Mouse (Mus musculus) hindbrain, embryonic 14.5 days (tissue): ENCODE measurements at regions not wholly inside any gene's neighbourhood (a gene's known extent, or its start where the extent isn't known, plus 50 kb on each side); places are given as distances from the start of the nearest gene placed in this dataset.

ENCODE experiments used
- ATAC-seq: fragments of 200-750 bp; cut with Nextera tagmentation; 2 replicates; pipeline ENCODE4 v1.8.0; 2017; ENCODE audit warnings: moderate number of reproducible peaks, mild to moderate bottlenecking, moderate TSS enrichment, moderate library complexity; ENCODE audit not compliant: low FRiP score
- DNase-seq: peaks from one replicate; pipeline ENCODE4 v3.0.0-alpha.2; 2015; ENCODE audit warnings: low spot score
- H3K27ac ChIP-seq: fragments of 300-500 bp; sonication (generic); 2 replicates; pipeline ENCODE4 v1.5.1; 2014; ENCODE audit warnings: mild to moderate bottlenecking, moderate library complexity
- H3K27me3 ChIP-seq: fragments of 300-500 bp; sonication (generic); 2 replicates; pipeline ENCODE4 v1.6.1; 2014; ENCODE audit warnings: mild to moderate bottlenecking, low read length, mixed read lengths; ENCODE audit not compliant: control insufficient read depth, insufficient read depth
- H3K36me3 ChIP-seq: fragments of 300-500 bp; sonication (generic); replicated peaks from 2 replicates; pipeline ENCODE4 v1.6.1; 2014; ENCODE audit not compliant: control insufficient read depth, insufficient read depth
- H3K4me1 ChIP-seq: fragments of 300-500 bp; sonication (generic); replicated peaks from 2 replicates; pipeline ENCODE4 v1.6.1; 2014; ENCODE audit warnings: antibody characterized with exemption, low read length, mixed read lengths; ENCODE audit not compliant: control insufficient read depth, insufficient read depth
- H3K4me2 ChIP-seq: fragments of 300-500 bp; sonication (generic); replicated peaks from 2 replicates; pipeline ENCODE4 v1.6.1; 2014; ENCODE audit warnings: mild to moderate bottlenecking, moderate library complexity
- H3K4me3 ChIP-seq: fragments of 300-500 bp; sonication (generic); replicated peaks from 2 replicates; pipeline ENCODE4 v1.5.1; 2014; ENCODE audit warnings: mild to moderate bottlenecking, low read length
- H3K9ac ChIP-seq: fragments of 300-500 bp; sonication (generic); 2 replicates; pipeline ENCODE4 v1.6.1; 2014
- H3K9me3 ChIP-seq: fragments of 300-500 bp; sonication (generic); 2 replicates; pipeline ENCODE4 v1.6.1; 2016; ENCODE audit warnings: low read length; ENCODE audit not compliant: control insufficient read depth
- WGBS: fragments of 180-500 bp; shearing (Covaris S2); extraction: QIAGEN DNeasy Blood & Tissue Kit; methylation state at CpG from one replicate; pipeline ENCODE4 v1.1.7; 2014; 5-methylcytosine and 5-hydroxymethylcytosine counted together

GRCm38 (mm10) chr10:37636421-37636820, 497.7 kb upstream of the Marcks start:
- no peaks in the 10 kb centered on the region for H3K9me3 ChIP-seq
- no peak overlapping the region for H3K4me2 ChIP-seq
- WGBS: 74% methylated on average over 4 of the region's 4 CpGs
- H3K9ac ChIP-seq: no peak overlapping the region
- no peak overlapping the region for H3K27ac ChIP-seq
- no peaks in the 10 kb centered on the region for H3K27me3 ChIP-seq
- DNase-seq (no peak), ATAC-seq (no peak)
- H3K4me3 ChIP-seq: no peak overlapping the region
- H3K4me1 ChIP-seq: no peaks in the 10 kb centered on the region
- H3K36me3 ChIP-seq: no peaks in the 10 kb centered on the region

GRCm38 (mm10) chr10:37630403-37630802, 491.7 kb upstream of the Marcks start:
- DNase-seq: no peak
- 94% methylated on average over 1 of the region's 1 CpGs for WGBS
- Histone ChIP-seq H3K4me1 (no peaks in the 10 kb centered on the region), H3K36me3 (no peaks in the 10 kb centered on the region), H3K9me3 (no peaks in the 10 kb centered on the region), H3K9ac (no peak overlapping the region), H3K4me2 (no peak overlapping the region), H3K27me3 (no peaks in the 10 kb centered on the region), H3K27ac (no peak overlapping the region), H3K4me3 (no peak overlapping the region)
- ATAC-seq: no peak

DNA sequence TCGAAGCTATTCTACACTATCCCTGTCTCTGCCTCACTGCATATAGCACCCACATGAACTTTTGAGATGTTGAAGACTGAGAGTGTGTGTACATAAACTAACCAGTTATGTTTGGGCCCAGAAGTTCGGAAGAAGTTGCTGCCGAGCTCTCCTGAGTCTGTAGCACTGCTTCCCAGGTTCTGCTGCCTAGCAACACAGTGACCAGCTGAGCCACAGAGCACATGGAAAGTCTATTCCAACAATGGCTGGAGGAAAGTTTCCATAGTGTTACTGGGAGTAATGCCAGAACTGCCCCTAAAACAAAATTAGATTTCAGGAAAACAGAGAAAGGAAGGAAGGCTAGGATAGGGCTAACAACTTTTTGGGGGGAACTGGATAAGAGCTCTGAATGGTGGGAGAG, 489.2 kb upstream of the Marcks start:
- 66% methylated on average over 3 of the region's 3 CpGs for WGBS
- Histone ChIP-seq H3K27me3 (no peaks in the 10 kb centered on the region), H3K9ac (no peak overlapping the region), H3K4me1 (no peaks in the 10 kb centered on the region), H3K4me2 (no peak overlapping the region), H3K27ac (no peak overlapping the region), H3K9me3 (no peaks in the 10 kb centered on the region), H3K4me3 (no peak overlapping the region), H3K36me3 (no peaks in the 10 kb centered on the region)
- DNase-seq (no peak), ATAC-seq (no peak)

DNA sequence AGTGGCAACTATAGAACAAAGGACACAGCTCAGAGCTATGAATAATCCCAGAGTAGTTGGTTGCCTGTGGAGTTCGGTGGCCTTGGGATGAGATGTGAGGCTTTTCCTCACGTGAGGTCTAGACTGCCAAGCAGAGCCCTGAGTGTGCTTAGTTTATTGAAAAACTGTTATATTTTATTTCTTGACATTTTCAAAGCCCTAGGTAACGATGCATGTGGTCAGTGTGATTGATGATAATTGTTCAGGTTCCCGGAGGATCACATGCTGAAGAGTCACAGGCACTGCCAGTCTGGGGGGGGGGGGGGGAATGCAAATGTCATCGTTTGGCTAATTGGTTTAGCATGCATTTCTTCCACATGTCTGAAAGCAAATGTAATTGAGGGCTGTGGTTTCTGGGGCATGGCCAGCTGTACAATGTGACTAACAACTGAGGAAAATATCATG, 488.1 kb upstream of the Marcks start:
- no peaks in the 10 kb centered on the region for H3K36me3 ChIP-seq
- no peaks in the 10 kb centered on the region for H3K4me1 ChIP-seq
- H3K9me3 ChIP-seq: no peaks in the 10 kb centered on the region
- H3K9ac ChIP-seq: no peak overlapping the region
- no peaks in the 10 kb centered on the region for H3K27me3 ChIP-seq
- DNase-seq (peak; percentile 36), ATAC-seq (peak; percentile 59; the same call in 1 of the 2 replicates)
- no peak overlapping the region for H3K27ac ChIP-seq
- H3K4me3 ChIP-seq: no peak overlapping the region
- no peak overlapping the region for H3K4me2 ChIP-seq
- WGBS: 34% methylated on average over 5 of the region's 5 CpGs

- Histone ChIP-seq H3K27me3 (no peaks in the 10 kb centered on the region), H3K27ac (no peak overlapping the region), H3K4me1 (no peaks in the 10 kb centered on the region), H3K36me3 (no peaks in the 10 kb centered on the region), H3K9me3 (no peaks in the 10 kb centered on the region), H3K4me3 (no peak overlapping the region), H3K4me2 (no peak overlapping the region), H3K9ac (no peak overlapping the region)
- ATAC-seq (peak; percentile 43; the same call in 1 of the 2 replicates), DNase-seq (no peak)
- 75% methylated on average over 1 of the region's 1 CpGs for WGBS
Observed at GRCm38 (mm10) chr10:37625972-37626757, 487.4 kb upstream of the Marcks start.

DNA sequence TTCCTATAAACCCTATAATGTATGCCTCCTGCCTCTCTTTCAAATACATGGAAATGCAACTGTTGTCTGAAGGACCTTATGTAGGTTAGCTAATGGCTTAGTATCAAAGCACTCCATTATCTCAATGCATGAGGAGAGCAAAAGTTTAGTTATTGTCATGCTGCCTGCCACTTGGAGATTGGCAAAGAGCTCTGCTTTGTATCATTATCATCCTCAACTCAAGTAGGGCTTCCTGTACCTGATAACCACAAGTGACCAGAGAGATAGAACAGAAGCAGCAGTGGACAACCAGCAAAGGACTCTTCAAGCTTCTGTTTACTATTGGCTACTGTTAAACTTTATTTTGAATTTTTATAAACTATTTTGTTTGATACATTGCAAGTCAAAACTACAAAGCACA, 484.3 kb upstream of the Marcks start:
- Histone ChIP-seq H3K9me3 (no peaks in the 10 kb centered on the region), H3K4me2 (no peak overlapping the region), H3K4me1 (no peaks in the 10 kb centered on the region), H3K9ac (no peak overlapping the region), H3K27me3 (no peaks in the 10 kb centered on the region), H3K36me3 (no peaks in the 10 kb centered on the region), H3K27ac (no peak overlapping the region), H3K4me3 (no peak overlapping the region)
- ATAC-seq (no peak), DNase-seq (no peak)

GRCm38 (mm10) chr10:37618606-37619005, 479.9 kb upstream of the Marcks start:
- ATAC-seq (no peak), DNase-seq (no peak)
- Histone ChIP-seq H3K27ac (no peak overlapping the region), H3K27me3 (no peaks in the 10 kb centered on the region), H3K9ac (no peak overlapping the region), H3K36me3 (no peaks in the 10 kb centered on the region), H3K4me1 (no peaks in the 10 kb centered on the region), H3K4me3 (no peak overlapping the region), H3K4me2 (no peak overlapping the region), H3K9me3 (no peaks in the 10 kb centered on the region)
- WGBS: 86% methylated on average over 1 of the region's 1 CpGs

GRCm38 (mm10) chr10:37617708-37618300, 479.1 kb upstream of the Marcks start:
- no peaks in the 10 kb centered on the region for H3K9me3 ChIP-seq
- no peak for DNase-seq

DNA sequence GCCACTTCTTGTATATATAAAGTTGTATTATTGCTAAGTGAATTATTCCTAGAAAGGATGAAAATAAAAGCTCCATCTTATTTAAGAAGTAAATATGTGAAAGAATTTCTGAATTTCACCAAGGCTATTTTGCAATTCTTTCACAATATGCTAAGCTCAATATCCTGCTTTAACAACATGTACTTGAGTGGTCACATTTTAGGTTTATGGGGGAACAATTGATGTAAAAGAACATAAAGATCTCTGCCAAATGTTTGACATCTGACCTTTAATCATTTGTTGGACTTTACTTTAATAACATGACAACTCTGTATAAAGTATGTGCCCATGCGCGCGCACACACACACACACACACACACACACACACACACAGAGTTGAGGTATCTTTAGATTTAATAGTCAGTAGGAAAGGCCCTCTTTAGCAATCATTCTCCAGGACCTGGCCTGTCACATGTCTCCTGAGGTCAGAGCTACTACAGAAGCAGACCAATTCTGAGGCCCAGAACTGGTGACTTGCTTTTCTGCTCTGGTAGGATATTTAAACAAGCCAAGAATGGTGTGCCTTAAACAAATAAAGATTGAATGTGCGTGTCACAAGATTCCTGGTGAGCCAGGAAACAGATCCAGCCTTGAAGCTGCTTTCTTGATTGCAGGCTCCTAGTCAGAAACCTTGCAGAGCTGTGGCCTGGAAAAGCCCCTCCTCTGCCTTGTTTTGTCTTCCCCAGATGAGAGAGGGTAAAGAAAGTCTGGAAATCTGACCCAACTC, 477.4 kb upstream of the Marcks start:
- no peaks in the 10 kb centered on the region for H3K36me3 ChIP-seq
- 72% methylated on average over 4 of the region's 4 CpGs for WGBS
- no peaks in the 10 kb centered on the region for H3K4me1 ChIP-seq
- H3K9me3 ChIP-seq: no peaks in the 10 kb centered on the region
- no peak overlapping the region for H3K27ac ChIP-seq
- no peak overlapping the region for H3K4me2 ChIP-seq
- H3K27me3 ChIP-seq: no peaks in the 10 kb centered on the region
- H3K9ac ChIP-seq: no peak overlapping the region
- DNase-seq: no peak
- no peak overlapping the region for H3K4me3 ChIP-seq
- no peak for ATAC-seq

More at GRCm38 (mm10) chr10:37617708-37618300, 479.1 kb upstream of the Marcks start:
- ATAC-seq: no peak
- Histone ChIP-seq H3K36me3 (no peaks in the 10 kb centered on the region), H3K9ac (no peak overlapping the region), H3K27ac (no peak overlapping the region), H3K27me3 (no peaks in the 10 kb centered on the region), H3K4me2 (no peak overlapping the region), H3K4me1 (no peaks in the 10 kb centered on the region), H3K4me3 (no peak overlapping the region)
- 77% methylated on average over 7 of the region's 7 CpGs for WGBS
